Mouse (Mus musculus) myocyte (in vitro differentiated cells): ENCODE results near the gene Mdh1b. TPM values are rescaled to one million over a fixed set of nuclear protein-coding genes. Genes with fewer than 3 reads are reported as not detected.

Experiments used
- H3K27me3 ChIP-seq: one replicate; pipeline ENCODE4 v1.6.1; 2011; ENCODE audit not compliant: control insufficient read depth, insufficient read depth, insufficient read length
- H3K36me3 ChIP-seq: one replicate; pipeline ENCODE4 v1.6.1; 2011; ENCODE audit not compliant: control insufficient read depth, insufficient read depth
- H3K4me2 ChIP-seq: one replicate; pipeline ENCODE4 v1.6.1; 2011; ENCODE audit warnings: low read depth, control low read depth
- H3K4me3 ChIP-seq: one replicate; pipeline ENCODE4 v1.5.1; 2011; ENCODE audit warnings: mild to moderate bottlenecking, control low read depth, moderate library complexity
- H3K79me2 ChIP-seq: one replicate; pipeline ENCODE4 v1.6.1; 2011; ENCODE audit not compliant: control insufficient read depth, insufficient read depth
- H3ac ChIP-seq: one replicate; pipeline ENCODE4 v1.6.1; 2011; ENCODE audit not compliant: control insufficient read depth, insufficient read length
- CEBPB ChIP-seq: IDR thresholded peaks from 2 replicates; pipeline ENCODE4 v1.6.1; 2011; ENCODE audit warnings: mild to moderate bottlenecking, moderate library complexity; ENCODE audit not compliant: poor library complexity, insufficient read depth, severe bottlenecking
- E2F4 ChIP-seq: IDR thresholded peaks from one replicate; pipeline ENCODE4 v1.6.1; 2011; ENCODE audit warnings: mild to moderate bottlenecking, control low read depth, moderate library complexity; ENCODE audit not compliant: insufficient read depth
- MAX ChIP-seq: IDR thresholded peaks from one replicate; pipeline ENCODE4 v1.6.1; 2011; ENCODE audit warnings: low read depth, mild to moderate bottlenecking, control low read depth
- MYOD1 ChIP-seq, 3 experiments: IDR thresholded peaks; one replicate each; pipeline ENCODE4 v1.6.1; 2011; ENCODE audit warnings: control low read depth in 2 of 3, low read depth in 2 of 3, mild to moderate bottlenecking in 2 of 3, moderate library complexity in 1 of 3; ENCODE audit not compliant: insufficient read length in 2 of 3, control insufficient read depth in 1 of 3
- MYOG ChIP-seq, 3 experiments: IDR thresholded peaks; one replicate each; pipeline ENCODE4 v1.6.1; 2011; ENCODE audit warnings: control low read depth in 2 of 3, low read depth in 2 of 3, mild to moderate bottlenecking in 2 of 3; ENCODE audit not compliant: insufficient read length in 2 of 3, control insufficient read depth in 1 of 3, insufficient read depth in 1 of 3
- POLR2A ChIP-seq: IDR thresholded peaks from one replicate; pipeline ENCODE4 v1.6.1; 2011; ENCODE audit warnings: low read depth, mild to moderate bottlenecking, control low read depth, moderate library complexity; ENCODE audit not compliant: insufficient read length
- POLR2AphosphoS2 ChIP-seq: IDR thresholded peaks from one replicate; pipeline ENCODE4 v1.6.1; 2011; ENCODE audit warnings: low read depth, control low read depth; ENCODE audit not compliant: insufficient read length
- REST ChIP-seq: IDR thresholded peaks from one replicate; pipeline ENCODE4 v1.6.1; 2011; ENCODE audit warnings: mild to moderate bottlenecking, control low read depth, moderate library complexity; ENCODE audit not compliant: insufficient read depth, insufficient read length
- SRF ChIP-seq: IDR thresholded peaks from one replicate; pipeline ENCODE4 v1.6.1; 2011; ENCODE audit warnings: low read depth; ENCODE audit not compliant: control insufficient read depth, insufficient read length
- TCF12 ChIP-seq: IDR thresholded peaks from one replicate; pipeline ENCODE4 v1.6.1; 2011; ENCODE audit warnings: mild to moderate bottlenecking, control low read depth; ENCODE audit not compliant: poor library complexity, insufficient read depth, severe bottlenecking
- TCF3 ChIP-seq: IDR thresholded peaks from one replicate; pipeline ENCODE4 v1.6.1; 2011; ENCODE audit warnings: low read depth, control low read depth; ENCODE audit not compliant: insufficient read length
- USF1 ChIP-seq: IDR thresholded peaks from one replicate; pipeline ENCODE4 v1.6.1; 2011; ENCODE audit warnings: low read depth, mild to moderate bottlenecking, control low read depth, moderate library complexity
- polyA plus RNA-seq: library from polyadenylated mRNA; unstranded; fragments of >200 nt; fragmentation: generic; extraction: Trizol; gene quantifications from one replicate; pipeline ENCODE4 v1.2.1, GENCODE M21; 2012; ENCODE audit warnings: missing spikeins

The Mdh1b gene
- polyA plus RNA-seq, 1 experiment: 0.05 TPM

- H3K36me3 ChIP-seq: no peaks in the 10 kb centered on the region
- no peak within 1 kb of the TSS for H3K4me2 ChIP-seq
- no peaks in the 10 kb centered on the region for H3K79me2 ChIP-seq
- no peak within 1 kb of the TSS for H3K4me3 ChIP-seq
- TF ChIP-seq TCF12: no peak
- TF ChIP-seq REST: no peak
- no peak for TF ChIP-seq POLR2AphosphoS2
- no peak for TF ChIP-seq TCF3
- no peak for TF ChIP-seq MYOD1 (IDR thresholded peaks at IDR 0.05; ENCODE audit: control insufficient read depth in 1 of 3, insufficient read length in 2 of 3, low read depth in 2 of 3)
- TF ChIP-seq MAX: no peak
- TF ChIP-seq POLR2A: no peak
- TF ChIP-seq MYOG (IDR thresholded peaks at IDR 0.05; ENCODE audit: control insufficient read depth in 1 of 3, insufficient read depth in 1 of 3, insufficient read length in 2 of 3, low read depth in 2 of 3): no peak
- TF ChIP-seq CEBPB: no peak
- no peak for TF ChIP-seq SRF
- no peak for TF ChIP-seq USF1
- TF ChIP-seq E2F4: no peak
- no peaks in the 10 kb centered on the region for H3K27me3 ChIP-seq
- H3ac ChIP-seq: no peak within 1 kb of the TSS
These were observed 43.3 kb downstream of the Mdh1b start, which contains the start of gene Dytn for GRCm38 (mm10) chr1:63686827-63687226. TSS of gene Dytn (minus strand) at chr1:63686927.

DNA sequence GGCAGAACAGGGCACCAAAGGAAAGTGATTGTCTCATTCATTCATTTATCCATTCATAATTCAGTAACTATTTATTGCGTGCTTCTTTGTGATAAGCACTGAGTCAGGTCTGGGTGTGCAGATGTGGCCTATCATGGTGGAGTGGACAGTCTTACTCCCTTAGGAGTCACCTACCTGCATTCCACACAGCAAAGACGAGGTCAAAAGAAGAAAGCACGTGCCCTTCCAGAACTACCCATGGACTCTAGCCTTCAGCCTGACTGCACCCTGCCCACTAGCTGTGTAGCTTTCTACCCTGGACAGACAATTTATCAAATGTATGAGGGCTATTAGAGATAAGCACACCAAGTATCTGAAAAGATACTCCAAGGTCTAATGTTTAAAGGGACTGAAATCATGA lies 54.1 kb downstream of the Mdh1b start:
- Histone ChIP-seq H3K4me2 (no peak overlapping the region), H3K36me3 (no peaks in the 10 kb centered on the region), H3K4me3 (no peak overlapping the region), H3K27me3 (no peaks in the 10 kb centered on the region), H3ac (no peak overlapping the region), H3K79me2 (no peaks in the 10 kb centered on the region)
- TF ChIP-seq USF1: no peak
- TF ChIP-seq MAX: no peak
- no peak for TF ChIP-seq POLR2AphosphoS2
- no peak for TF ChIP-seq SRF
- TF ChIP-seq TCF12: no peak
- TF ChIP-seq POLR2A: no peak
- no peak for TF ChIP-seq MYOD1 (IDR thresholded peaks at IDR 0.05; ENCODE audit: control insufficient read depth in 1 of 3, insufficient read length in 2 of 3, low read depth in 2 of 3)
- TF ChIP-seq REST: no peak
- no peak for TF ChIP-seq CEBPB
- no peak for TF ChIP-seq TCF3
- TF ChIP-seq MYOG (IDR thresholded peaks at IDR 0.05; ENCODE audit: control insufficient read depth in 1 of 3, insufficient read depth in 1 of 3, insufficient read length in 2 of 3, low read depth in 2 of 3): no peak
- no peak for TF ChIP-seq E2F4

GRCm38 (mm10) chr1:63668852-63669160 lies 61.3 kb downstream of the Mdh1b start:
- no peaks in the 10 kb centered on the region for H3K79me2 ChIP-seq
- H3K27me3 ChIP-seq: no peaks in the 10 kb centered on the region
- no peak overlapping the region for H3K4me3 ChIP-seq
- no peaks in the 10 kb centered on the region for H3K36me3 ChIP-seq
- H3ac ChIP-seq: no peak overlapping the region
- TF ChIP-seq MYOD1 (IDR thresholded peaks at IDR 0.05; ENCODE audit: control insufficient read depth in 1 of 3, insufficient read length in 2 of 3, low read depth in 2 of 3) (no peak), USF1 (peak; percentile 70)
- peak overlapping the region; percentile 71 for H3K4me2 ChIP-seq

DNA sequence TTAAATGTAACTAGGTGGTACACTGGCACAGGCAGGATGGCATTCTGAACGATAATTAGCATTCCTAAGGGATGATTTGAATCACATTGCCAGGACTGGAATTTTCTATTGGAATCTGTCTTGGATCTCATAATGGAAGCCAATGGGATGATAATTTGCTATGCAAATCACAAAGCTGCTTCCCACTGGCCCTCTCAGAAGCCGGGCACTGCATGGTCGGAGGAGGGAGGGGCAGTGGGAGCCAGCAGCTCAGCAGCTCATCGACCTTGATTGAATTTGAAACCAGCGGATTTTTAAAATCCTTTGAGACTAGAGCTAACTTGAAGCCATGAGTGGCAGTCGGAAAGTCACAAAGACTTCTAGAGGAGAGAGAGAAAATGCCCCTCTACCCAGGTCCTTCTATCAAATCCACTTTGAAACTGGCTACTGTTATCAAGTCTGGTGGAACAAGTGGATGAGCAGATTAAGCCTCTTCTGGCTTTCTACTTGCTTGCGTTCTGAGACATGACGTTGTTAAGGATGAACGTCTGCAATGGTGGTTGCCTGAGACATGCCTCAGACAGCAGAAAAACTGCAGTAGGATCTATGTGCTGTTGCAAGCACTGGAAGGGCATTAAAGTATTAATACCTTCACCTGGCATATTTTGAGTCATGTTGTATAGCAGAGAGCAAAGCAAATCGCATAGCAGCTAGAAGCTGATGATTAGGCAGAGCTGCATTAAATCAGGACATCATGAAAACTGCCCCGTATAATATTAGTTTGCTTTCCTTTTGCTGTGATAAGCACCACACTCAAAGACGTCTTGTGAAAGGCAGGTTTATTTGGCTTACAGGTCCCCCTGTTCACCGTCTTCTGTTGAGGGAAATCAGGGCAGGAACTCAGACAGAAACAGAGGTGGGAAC lies 61.9 kb downstream of the Mdh1b start:
- Histone ChIP-seq H3K79me2 (no peaks in the 10 kb centered on the region), H3K27me3 (no peaks in the 10 kb centered on the region), H3K36me3 (no peaks in the 10 kb centered on the region), H3K4me3 (no peak overlapping the region), H3K4me2 (peak overlapping the region; percentile 71), H3ac (no peak overlapping the region)
- TF ChIP-seq CEBPB (no peak), TCF12 (no peak), MAX (no peak), TCF3 (no peak)

GRCm38 (mm10) chr1:63667201-63667948 lies 62.7 kb downstream of the Mdh1b start:
- Histone ChIP-seq H3K4me3 (no peak overlapping the region), H3ac (no peak overlapping the region)
- no peak for TF ChIP-seq REST
- TF ChIP-seq TCF12: no peak

More at GRCm38 (mm10) chr1:63667201-63667948, 62.7 kb downstream of the Mdh1b start:
- H3K36me3 ChIP-seq: no peaks in the 10 kb centered on the region
- H3K79me2 ChIP-seq: no peaks in the 10 kb centered on the region
- H3K27me3 ChIP-seq: no peaks in the 10 kb centered on the region
- no peak overlapping the region for H3K4me2 ChIP-seq
